Mouse (Mus musculus) bone marrow macrophage, adult 2 months (primary cell): ENCODE results near the gene Cenps. TPM values are rescaled to one million over a fixed set of nuclear protein-coding genes. Genes with fewer than 3 reads are reported as not detected.

Experiments used
- H3K27ac ChIP-seq: 2 replicates; pipeline ENCODE4 v1.5.1; 2012; ENCODE audit warnings: low read depth, low read length; ENCODE audit not compliant: insufficient read depth
- H3K4me1 ChIP-seq: 2 replicates; pipeline ENCODE4 v1.6.1; 2012; ENCODE audit warnings: low read length; ENCODE audit not compliant: control insufficient read depth, insufficient read depth
- H3K4me3 ChIP-seq: 2 replicates; pipeline ENCODE4 v1.5.1; 2012; ENCODE audit warnings: mild to moderate bottlenecking, low read length, moderate library complexity; ENCODE audit not compliant: insufficient read depth
- CTCF ChIP-seq: IDR thresholded peaks from 2 replicates; pipeline ENCODE4 v1.5.1; 2012; ENCODE audit warnings: low read depth, mild to moderate bottlenecking, low read length, moderate library complexity
- POLR2A ChIP-seq: IDR thresholded peaks from 2 replicates; pipeline ENCODE4 v1.6.1; 2012; ENCODE audit warnings: mild to moderate bottlenecking, low read depth, low read length, borderline replicate concordance
- polyA plus RNA-seq: library from polyadenylated mRNA; stranded (reverse); fragments of >200 nt; gene quantifications from 2 replicates; pipeline ENCODE4 v1.2.4, GENCODE M21; 2012; ENCODE audit not compliant: missing spikeins, insufficient read depth, insufficient read length

Gene Cenps
- polyA plus RNA-seq, 1 experiment: 7.3 TPM

DNA sequence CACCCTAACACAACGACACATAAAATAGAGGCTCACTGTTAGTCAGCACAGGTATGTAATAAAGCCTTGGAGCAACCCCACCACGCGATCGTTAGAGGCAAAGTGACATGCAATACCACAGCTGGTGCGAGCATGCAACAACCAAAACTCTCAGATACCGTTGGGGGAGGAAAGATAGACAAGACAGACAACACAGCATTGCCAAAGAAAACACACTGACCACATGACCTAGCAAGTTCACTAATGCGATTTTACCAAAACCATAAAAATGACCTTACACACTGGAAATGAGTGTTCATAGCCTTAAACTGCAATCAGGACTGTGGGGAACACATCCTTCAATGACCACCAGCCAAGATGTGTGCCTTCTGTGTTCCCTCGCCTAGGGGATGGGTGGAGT, 46.1 kb downstream of the Cenps start:
- no peak overlapping the region for H3K4me3 ChIP-seq
- peaks cover 9% of the 10 kb centered on the region; the same call in 1 of the 2 replicates for H3K4me1 ChIP-seq
- no peak for TF ChIP-seq CTCF
- no peak for TF ChIP-seq POLR2A
- no peak overlapping the region for H3K27ac ChIP-seq

DNA sequence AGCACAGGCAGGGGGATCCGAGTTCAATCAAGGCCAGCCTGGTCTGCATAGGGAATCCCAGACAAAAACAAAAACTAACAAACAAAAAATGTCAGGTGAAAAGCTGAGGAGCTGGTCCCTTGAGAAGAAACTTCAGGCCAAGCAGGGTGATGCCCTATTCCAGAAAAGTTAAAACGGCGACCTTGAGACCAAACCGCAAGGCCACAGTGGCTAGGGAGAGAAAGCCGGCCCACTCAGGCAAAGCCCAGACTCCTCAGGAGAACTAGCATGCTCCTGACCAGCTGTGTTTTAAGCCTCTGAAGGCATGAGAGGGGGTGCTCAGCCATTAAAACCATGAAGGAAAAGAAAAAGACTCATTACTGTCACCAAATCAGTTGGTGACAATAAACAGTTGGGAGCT, 52.0 kb downstream of the Cenps start:
- TF ChIP-seq POLR2A (no peak), CTCF (no peak)
- Histone ChIP-seq H3K4me3 (no peak overlapping the region), H3K4me1 (peaks cover 4% of the 10 kb centered on the region; the same call in 1 of the 2 replicates), H3K27ac (no peak overlapping the region)

DNA sequence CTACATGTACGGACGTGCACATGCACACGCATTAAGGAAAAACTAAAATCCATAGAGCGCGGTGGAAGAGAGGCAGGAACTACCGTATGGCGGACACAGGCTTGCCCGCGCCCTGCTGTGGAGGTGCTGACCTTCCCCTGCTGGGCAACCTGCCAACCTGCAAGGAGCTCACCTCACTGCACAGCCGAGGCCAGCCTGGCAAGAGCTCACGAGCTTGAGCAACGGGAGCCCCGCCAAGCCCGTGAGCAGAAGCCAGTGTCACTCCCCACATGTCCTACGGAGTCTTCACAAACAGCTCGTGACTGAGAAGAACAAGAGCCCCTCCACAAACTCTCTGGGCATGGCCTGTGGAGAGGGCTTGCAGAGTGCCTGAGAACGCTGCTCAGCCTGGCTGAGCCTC, 55.9 kb downstream of the Cenps start:
- Histone ChIP-seq H3K4me3 (no peak overlapping the region), H3K4me1 (peaks cover 12% of the 10 kb centered on the region), H3K27ac (no peak overlapping the region)
- no peak for TF ChIP-seq CTCF
- no peak for TF ChIP-seq POLR2A

DNA sequence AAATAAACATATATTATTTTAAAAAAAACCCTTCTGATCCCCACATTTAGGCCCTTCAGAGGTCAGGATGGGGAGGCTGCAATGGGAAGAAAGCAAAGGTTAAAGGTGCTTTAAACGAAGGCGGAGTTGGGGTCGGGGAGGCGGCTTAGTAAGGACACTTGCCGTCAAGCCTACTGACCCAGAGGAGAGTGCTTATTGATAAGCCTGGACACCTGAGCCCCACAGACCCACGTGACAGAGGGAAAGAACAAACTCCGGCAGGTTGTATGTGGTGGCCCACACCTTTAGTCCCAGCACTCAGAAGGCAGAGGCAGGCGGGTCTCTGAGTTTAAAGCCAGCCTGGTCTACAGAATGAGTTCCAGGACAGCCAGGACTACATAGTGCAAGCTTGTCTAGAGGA, 57.3 kb downstream of the Cenps start:
- Histone ChIP-seq H3K27ac (no peak overlapping the region), H3K4me1 (peaks cover 16% of the 10 kb centered on the region), H3K4me3 (no peak overlapping the region)
- TF ChIP-seq CTCF (no peak), POLR2A (no peak)

DNA sequence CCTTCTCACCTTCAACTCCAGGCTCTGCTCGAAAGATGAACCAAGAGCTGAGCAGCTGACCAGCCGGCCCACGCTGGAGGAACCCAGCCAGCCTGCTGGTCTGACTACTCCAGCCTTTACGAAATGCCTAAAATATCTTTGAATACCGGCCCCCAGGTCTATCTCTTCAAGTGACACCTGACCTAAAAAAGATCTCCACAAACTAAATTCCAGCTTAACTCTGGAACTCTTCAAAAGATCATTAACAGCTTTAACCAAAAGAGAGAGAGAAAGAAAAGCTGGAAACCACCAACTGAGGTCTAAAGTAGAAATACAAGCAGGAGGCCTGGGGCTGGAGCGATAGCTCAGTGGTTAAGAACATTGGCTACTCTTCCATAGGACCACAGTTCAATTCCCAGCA, 57.8 kb downstream of the Cenps start:
- Histone ChIP-seq H3K27ac (no peak overlapping the region), H3K4me3 (no peak overlapping the region), H3K4me1 (peaks cover 16% of the 10 kb centered on the region)
- no peak for TF ChIP-seq POLR2A
- no peak for TF ChIP-seq CTCF

DNA sequence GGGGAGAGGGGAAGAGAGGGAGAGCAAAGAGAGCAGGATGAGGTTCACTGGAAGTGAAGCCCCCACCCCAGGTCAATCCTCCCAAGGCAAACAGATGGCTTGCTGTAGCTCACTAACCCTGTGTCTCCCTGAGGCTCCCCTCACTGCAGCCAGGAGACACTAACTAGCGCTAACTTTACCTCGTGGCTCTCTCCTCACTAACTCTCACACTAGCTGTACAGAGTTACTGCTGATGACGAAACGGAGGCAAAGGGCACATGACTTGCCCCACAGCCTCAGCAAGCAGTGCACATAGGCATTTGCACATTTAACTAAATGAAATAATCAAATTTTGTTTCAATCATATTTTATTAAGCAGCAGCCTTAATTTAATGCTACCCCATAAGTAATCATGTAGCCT, 59.2 kb downstream of the Cenps start:
- peaks cover 16% of the 10 kb centered on the region for H3K4me1 ChIP-seq
- no peak overlapping the region for H3K27ac ChIP-seq
- H3K4me3 ChIP-seq: no peak overlapping the region
- no peak for TF ChIP-seq POLR2A
- TF ChIP-seq CTCF: no peak

Other genes with a start within 250 kb of the Cenps start
- 19.6 and 19.7 TPM in 2 replicates for gene Pex14, start 37.8 kb downstream of the Cenps start, polyA plus RNA-seq
- 18.5 and 20.8 TPM in 2 replicates for gene Dffa, start 33.5 kb downstream of the Cenps start, polyA plus RNA-seq
- gene Cort, start 10.9 kb downstream of the Cenps start, polyA plus RNA-seq: not detected in 2 replicates
- gene Pgd, start 29.1 kb upstream of the Cenps start, polyA plus RNA-seq: 365 and 378 TPM in 2 replicates
- 24.0 and 26.4 TPM in 2 replicates for gene Kif1b, start 170.1 kb upstream of the Cenps start, polyA plus RNA-seq